Mouse (Mus musculus) frontal cortex, postnatal 14 days (tissue): ENCODE data around the gene Sav1.

ENCODE experiments used
- DNase-seq, 2 experiments: peaks; one replicate each; pipeline ENCODE4 v3.0.0; 2022; ENCODE audit warnings: low spot score in 2 of 2

Gene Sav1

GRCm38 (mm10) chr12:69986786-69987497, at the start of gene Sav1:
Sav1 (minus strand) TSS chr12:69987002.
- DNase-seq = peak; percentile 59 to 79

GRCm38 (mm10) chr12:70026233-70026632, 39.4 kb upstream of the Sav1 start:
- DNase-seq = no peak

- DNase-seq = no peak
Measured at GRCm38 (mm10) chr12:70025431-70025830, 38.6 kb upstream of the Sav1 start.

DNA sequence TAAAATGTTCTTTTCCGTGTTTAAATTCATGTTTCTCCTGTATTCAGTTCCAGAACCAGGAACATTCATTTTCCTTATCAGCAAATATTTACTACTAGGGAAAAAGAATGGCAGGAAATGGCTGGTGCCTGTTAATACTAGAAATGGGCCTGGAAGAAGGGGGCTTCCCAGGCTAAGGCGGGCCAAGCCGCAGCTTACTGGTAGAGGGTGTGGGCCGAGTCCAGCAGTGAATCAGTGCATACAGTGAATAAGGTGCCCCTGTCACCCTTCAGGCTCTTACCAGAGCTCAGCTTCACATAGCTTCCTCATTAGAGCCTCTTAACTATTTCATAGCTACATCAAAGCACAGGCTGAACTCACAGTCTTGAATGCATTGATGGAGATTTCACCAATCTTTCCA, 36.8 kb upstream of the Sav1 start:
- DNase-seq = no peak

DNA sequence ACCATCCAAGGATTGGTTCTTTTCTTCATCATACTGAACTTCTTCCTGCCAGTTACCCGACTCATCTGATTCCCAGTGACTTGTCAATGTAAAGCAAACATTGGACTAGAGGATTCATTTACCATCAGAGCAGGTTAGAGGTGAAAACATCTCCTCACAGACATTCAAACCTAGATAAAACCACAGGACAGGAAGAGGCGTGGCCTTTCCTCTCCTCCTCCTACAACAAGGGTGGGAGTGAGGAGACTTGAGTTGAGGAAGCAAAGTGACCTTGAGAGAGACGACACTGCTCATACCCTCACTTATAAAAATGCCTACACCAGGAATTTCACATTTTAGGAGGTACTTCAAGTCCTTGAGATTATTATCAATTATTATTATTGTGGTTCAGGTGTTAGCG, 31.4 kb upstream of the Sav1 start:
- no peak for DNase-seq

DNA sequence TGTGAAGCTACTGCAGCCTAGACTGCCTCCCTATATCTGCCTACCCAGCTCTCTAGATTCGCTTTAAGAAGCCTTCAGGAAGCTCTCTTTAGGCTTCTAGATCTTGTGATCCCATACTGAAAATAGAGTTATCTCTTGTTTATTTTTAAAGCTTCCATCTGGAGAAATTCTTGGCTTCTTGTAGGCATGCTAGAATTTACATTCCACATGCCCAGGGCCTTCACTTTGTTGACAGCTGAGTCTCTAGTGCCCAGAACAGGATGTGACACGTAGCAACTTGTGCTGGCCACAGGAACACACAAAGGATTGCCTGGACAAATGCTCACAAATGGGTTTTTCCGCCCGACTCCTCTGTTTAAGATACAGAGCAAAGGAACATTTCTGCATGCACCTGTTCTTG, 29.1 kb upstream of the Sav1 start:
- no peak for DNase-seq

- DNase-seq = no peak
Measured at GRCm38 (mm10) chr12:70011681-70012080, 24.9 kb upstream of the Sav1 start.

GRCm38 (mm10) chr12:70010356-70010755, 23.6 kb upstream of the Sav1 start:
- DNase-seq = no peak

GRCm38 (mm10) chr12:70005103-70005502, 18.3 kb upstream of the Sav1 start:
- DNase-seq = no peak

GRCm38 (mm10) chr12:69998186-69998983, 11.6 kb upstream of the Sav1 start:
- DNase-seq = no peak

- DNase-seq = no peak
Measured at GRCm38 (mm10) chr12:69995382-69995781, 8.6 kb upstream of the Sav1 start.

DNA sequence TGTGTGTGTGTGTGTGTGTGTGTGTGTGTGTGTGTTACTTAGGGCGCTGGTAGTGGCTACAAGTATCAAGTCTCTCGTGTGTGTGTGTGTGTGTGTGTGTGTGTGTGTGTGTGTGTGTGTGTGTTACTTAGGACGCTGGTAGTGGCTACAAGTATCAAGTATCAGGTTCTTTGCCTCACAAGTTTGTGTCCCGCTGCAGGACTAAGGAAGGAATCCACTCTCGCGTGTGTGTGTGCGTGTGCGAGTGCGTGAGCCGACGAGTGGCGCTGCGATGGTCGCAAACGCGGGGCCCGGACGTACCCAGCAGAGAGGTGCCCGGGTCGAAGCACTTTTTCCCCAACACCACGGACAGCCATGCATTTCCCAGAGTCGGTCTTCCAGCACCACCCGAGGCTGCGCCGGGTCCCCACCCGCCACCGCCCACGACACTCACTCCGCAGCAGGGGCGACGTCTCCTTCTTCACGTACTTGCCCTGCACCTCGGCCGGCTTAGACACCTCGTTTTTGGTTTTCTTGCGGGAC, 500 bp downstream of the Sav1 start:
- peak in 1 of 2 experiments; percentile 26 for DNase-seq

- DNase-seq = no peak
Measured at GRCm38 (mm10) chr12:69985546-69985945, 1.3 kb downstream of the Sav1 start.

- DNase-seq = no peak
Measured at GRCm38 (mm10) chr12:69982874-69983273, 3.9 kb downstream of the Sav1 start.

DNA sequence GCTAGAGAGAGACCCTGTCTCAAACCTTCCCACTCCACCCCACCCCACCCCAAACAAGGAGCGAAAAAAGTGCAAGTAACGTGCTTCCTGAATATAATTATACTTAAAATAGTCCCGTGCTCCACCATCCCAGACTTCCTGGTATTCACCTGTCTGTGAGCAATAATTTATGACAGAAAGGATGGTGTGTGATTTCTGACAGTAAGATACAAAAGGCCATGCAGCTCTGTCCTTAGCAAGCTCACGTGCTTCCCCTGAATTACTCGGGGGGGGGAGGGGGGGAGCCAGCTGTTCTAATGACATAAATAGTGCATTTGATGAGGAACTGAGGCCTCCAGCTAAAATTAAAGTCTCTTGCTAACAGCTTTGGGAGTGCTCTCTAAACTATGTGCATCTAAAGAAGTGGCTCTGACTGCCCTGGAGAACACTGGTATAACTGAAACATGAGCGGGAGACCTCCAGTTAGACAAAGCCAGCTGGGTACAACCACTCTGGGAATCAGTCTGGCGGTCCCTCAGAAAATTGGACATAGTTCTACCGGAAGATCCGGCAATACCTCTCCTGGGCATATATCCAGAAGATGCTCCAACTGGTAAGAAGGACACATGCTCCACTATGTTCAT, 9.3 kb downstream of the Sav1 start:
- no peak for DNase-seq

GRCm38 (mm10) chr12:69976688-69977087, 10.1 kb downstream of the Sav1 start:
- DNase-seq = no peak

- no peak for DNase-seq
Measured at GRCm38 (mm10) chr12:69973666-69974065, 13.1 kb downstream of the Sav1 start.

DNA sequence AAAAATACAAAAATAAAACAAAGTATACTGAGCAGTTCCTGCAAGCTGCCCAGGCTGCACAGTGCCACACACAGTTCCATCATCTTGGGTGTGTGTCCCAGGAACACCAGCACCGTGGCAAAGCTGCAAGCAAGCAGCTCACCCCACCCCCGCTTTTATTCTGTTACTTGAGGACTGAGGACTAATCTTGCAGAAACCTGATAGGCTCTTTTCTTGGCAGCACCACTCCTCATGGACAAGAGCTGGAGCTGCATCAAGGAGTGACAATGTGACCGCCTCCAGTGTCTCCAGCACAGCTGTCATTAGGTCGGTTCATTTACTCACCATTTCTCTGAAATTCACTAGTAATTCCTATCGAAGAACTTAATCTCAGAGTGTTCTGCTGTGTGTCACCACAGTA, 18.6 kb downstream of the Sav1 start:
- DNase-seq = no peak

- no peak for DNase-seq
Measured at GRCm38 (mm10) chr12:69967112-69967511, 19.7 kb downstream of the Sav1 start.

DNA sequence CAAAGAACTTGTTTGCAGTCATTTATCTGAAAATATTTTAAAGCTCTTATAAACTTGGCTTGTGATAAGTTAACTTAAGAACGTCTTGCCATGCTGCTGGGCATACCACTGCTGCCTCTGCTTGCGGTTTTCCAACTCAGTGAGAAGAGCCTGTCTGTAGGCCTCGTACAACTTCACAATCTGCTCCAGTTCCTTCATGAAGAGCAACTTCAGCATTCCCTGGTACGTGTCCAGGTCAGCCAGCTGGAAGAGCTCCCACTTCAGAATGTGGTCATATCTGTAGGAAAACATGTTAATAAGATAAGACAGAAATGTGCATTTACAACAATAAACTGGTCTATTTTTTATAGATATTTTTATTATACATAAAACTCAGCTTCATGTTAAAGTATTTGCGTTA, 20.7 kb downstream of the Sav1 start:
- no peak for DNase-seq

DNA sequence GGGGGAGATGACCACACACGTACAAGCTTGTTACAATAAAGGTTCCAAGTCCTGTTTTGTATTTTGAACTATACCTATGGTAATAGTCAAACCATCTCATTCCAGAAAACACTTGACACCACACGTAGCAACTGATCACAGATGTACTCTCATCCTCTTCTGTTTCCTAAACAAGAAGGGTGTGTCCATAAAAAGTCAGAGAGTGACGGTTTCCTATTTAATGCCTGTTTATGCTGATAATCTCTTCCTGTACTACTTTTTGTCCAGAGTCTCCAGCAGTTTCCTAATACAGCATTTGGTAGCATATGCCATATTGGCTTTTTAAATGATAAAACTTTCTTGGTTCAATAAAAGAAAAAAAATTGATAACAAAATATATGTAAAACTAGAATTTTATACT, 21.2 kb downstream of the Sav1 start:
- DNase-seq = no peak

DNA sequence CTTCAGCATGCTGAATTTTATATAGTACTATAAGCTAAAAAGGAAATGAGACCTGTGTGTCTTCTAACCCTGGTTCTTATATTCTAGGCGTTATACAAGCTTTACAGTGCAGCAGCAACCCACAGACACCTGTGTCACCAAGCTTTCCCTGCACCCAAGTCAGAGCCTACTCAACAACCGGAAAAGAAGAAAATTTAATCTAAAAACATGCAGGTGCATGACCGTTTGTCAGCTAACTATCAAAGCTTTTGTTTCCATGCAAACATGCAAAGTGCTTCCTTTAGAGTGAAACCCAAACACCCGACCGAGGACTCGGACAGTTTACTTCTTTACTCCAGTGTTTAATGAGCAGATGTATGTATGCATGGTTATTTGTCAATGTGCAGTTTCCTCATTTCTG, 23.7 kb downstream of the Sav1 start:
- DNase-seq = no peak

- DNase-seq = peak; percentile 29 to 45
Measured at GRCm38 (mm10) chr12:69962468-69962867, 24.3 kb downstream of the Sav1 start.
